Mouse (Mus musculus) splenic B cell, adult 2 months (primary cell): ENCODE data around the gene Ivns1abp.
"Not testable (repeated sequence)": the region's sequence is repeated elsewhere in the genome, so short reads cannot be mapped to it uniquely, and the experiment has no call there.

Experiments used
- DNase-seq: peaks from one replicate; pipeline ENCODE4 v3.0.0-alpha.2; 2011; ENCODE audit warnings: low read depth, low spot score
- H3K27me3 ChIP-seq: 2 replicates; pipeline ENCODE4 v1.6.1; 2012; ENCODE audit warnings: mild to moderate bottlenecking, low read length, moderate library complexity, mixed read lengths; ENCODE audit not compliant: control insufficient read depth, poor library complexity, insufficient read depth, severe bottlenecking
- H3K36me3 ChIP-seq: 2 replicates; pipeline ENCODE4 v1.6.1; 2012; ENCODE audit warnings: mild to moderate bottlenecking, low read length, moderate library complexity, mixed read lengths; ENCODE audit not compliant: control insufficient read depth, poor library complexity, insufficient read depth, severe bottlenecking

The Ivns1abp gene

DNA sequence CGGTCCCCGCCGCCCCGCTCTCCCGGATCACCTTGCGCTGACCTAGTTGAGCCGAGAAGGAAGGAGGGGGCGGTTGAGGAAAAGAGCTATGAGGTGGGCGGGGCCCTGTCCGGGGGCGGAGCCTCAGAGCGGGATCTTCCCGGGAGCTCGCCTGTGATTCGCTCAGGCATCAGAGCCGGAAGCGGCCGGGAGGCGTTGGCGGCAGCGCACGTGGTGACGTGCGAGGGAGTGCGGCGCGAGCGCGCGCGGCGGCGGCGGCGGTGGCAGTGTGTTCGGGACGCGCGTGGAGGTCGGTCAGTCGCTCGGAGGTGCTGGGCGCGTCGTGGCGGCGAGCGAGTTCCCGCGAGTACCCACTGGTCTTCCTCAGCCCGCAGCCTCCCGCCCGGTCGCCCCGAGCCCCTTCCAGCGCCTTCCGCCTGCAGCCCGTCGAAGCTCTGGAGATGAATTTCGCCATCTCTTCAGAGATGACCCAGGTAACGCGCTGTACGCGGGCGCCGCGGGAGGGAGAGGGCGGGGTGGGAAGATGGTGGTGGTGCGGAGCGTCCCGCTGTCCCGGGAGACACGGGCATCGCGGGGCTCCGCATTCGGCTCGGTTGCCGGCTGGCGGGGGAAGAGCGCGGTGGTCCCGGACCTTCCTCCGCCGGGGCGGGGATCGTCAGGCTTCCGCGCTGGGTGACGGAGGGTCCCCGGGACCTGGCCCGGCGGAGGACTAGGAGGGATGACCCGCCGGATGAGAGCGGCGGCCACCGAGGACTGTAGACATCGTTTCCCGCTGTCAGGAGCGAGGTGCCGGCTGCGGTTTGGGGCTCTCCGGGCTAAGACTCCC lies at the start of gene Ivns1abp:
TSS of gene Ivns1abp (plus strand) at position 195 of the 826 bp plus-strand sequence.
- DNase-seq = peak; percentile 99
- H3K27me3 ChIP-seq = no peaks in the 10 kb centered on the region
- H3K36me3 ChIP-seq = no peaks in the 10 kb centered on the region; the same call in 1 of the 2 replicates

DNA sequence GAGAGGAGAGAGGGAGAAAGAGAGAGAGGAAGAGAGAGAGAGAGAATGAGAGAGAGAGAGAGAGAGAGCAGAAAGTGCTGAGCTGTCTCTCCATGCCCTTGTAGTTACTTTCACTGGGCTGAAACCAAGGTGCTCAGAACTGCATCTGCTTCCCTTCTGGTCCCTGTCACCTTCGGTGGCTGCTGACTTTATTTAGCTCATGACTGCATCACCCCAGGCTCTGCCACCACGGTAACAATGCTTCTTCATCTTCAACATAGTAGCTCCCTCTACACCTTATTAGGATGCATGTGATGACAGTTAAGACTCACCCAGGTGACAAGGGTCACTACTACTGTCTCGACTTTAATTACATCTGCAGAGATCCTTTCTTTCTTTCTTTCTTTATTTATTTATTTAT lies 48.8 kb upstream of the Ivns1abp start:
- Histone ChIP-seq H3K27me3 (no peaks in the 10 kb centered on the region), H3K36me3 (no peaks in the 10 kb centered on the region)
- no peak for DNase-seq

GRCm38 (mm10) chr1:151296621-151297020 lies 47.7 kb upstream of the Ivns1abp start:
- no peaks in the 10 kb centered on the region for H3K27me3 ChIP-seq
- H3K36me3 ChIP-seq = no peaks in the 10 kb centered on the region
- DNase-seq = no peak

DNA sequence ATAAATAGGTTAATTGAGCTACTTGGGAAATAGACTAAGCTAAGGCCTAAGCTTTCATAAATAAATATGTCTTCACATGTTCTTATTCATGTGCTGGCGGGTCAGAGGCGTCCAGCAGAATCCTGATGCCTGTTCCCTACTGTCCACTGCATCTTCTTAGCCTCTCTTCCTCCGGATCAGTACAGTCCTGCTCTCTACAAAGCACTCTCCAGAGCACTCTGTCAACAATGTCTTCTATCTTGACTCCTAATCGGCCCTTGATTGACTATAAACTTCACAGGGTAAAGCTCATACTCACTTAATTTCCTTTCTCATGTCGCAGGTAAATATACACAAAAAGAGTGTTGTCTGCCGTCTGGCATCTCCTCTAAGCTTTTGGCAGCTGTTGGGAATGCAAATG lies 47.3 kb upstream of the Ivns1abp start:
- H3K36me3 ChIP-seq = no peaks in the 10 kb centered on the region
- no peaks in the 10 kb centered on the region for H3K27me3 ChIP-seq
- DNase-seq = no peak

DNA sequence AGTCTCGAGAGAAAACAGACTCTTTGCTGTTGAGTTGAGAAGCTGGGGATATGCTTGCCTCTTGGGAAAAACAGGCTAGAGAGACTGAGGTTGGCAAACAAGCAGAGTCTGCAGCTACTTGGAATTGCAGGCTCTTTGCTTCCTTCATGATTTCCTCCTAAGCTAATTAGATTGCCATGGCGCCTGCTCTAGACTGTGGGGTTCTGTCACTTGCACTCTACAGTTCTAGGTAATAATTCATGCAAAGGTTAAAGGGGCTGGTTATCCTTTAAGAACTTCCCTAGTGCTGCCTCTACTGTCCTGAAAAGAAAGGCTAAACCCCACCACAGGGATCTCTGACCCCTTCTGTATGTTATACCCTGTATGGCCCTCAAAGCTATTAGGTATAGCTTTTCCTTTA lies 46.7 kb upstream of the Ivns1abp start:
- H3K36me3 ChIP-seq = no peaks in the 10 kb centered on the region
- no peak for DNase-seq
- H3K27me3 ChIP-seq = no peaks in the 10 kb centered on the region

- Histone ChIP-seq H3K27me3 (no peaks in the 10 kb centered on the region), H3K36me3 (no peaks in the 10 kb centered on the region)
- no peak for DNase-seq
Observed at GRCm38 (mm10) chr1:151301456-151301855, 42.8 kb upstream of the Ivns1abp start.

- DNase-seq = no peak
- H3K36me3 ChIP-seq = no peaks in the 10 kb centered on the region
- no peaks in the 10 kb centered on the region for H3K27me3 ChIP-seq
Observed at GRCm38 (mm10) chr1:151301904-151302303, 42.4 kb upstream of the Ivns1abp start.

GRCm38 (mm10) chr1:151303265-151303664 lies 41.0 kb upstream of the Ivns1abp start:
- Histone ChIP-seq H3K27me3 (no peaks in the 10 kb centered on the region), H3K36me3 (no peaks in the 10 kb centered on the region)
- DNase-seq = no peak

- not testable (repeated sequence) for H3K36me3 ChIP-seq, DNase-seq, H3K27me3 ChIP-seq
Observed at GRCm38 (mm10) chr1:151305001-151305400, 39.3 kb upstream of the Ivns1abp start.

DNA sequence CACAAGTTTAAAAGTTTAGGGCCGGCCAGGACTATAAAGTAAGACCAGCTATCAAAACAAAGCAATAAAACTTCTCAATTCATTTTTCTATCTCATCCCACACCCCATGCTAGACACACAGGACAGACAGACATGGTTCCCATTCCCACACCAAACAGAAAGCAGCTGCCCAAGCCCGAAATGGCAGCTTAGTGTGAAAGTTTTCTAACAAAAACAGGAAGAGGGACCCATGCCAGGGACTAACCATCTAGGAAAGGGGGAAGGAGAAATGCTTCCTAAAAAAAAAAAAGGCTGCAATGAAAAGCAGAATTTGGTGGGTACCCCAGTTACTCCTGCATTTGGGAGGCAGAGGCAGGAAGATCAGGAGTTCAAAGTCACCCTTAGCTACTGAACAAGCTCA lies 37.2 kb upstream of the Ivns1abp start:
- Histone ChIP-seq H3K36me3 (no peaks in the 10 kb centered on the region), H3K27me3 (no peaks in the 10 kb centered on the region)
- DNase-seq = no peak

DNA sequence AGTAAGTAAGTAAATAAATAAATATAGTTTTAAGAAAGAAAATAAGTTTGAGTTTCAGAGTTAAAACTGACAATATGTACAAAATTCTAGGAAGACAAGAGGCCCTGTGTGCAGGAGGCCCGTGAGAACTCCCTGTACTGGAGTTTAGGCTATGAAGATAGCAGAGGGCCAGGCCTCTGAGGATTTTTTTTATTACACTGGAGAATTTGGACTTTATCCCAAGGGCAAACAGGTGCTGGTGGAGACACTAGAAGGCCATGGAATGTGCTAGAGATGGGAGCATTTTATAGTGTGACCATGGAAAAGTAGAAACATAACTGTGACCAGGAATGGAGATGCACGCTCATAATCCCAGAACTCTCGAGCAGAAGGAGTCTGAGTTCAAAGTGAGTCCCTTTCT lies 36.5 kb upstream of the Ivns1abp start:
- DNase-seq = no peak
- H3K36me3 ChIP-seq = no peaks in the 10 kb centered on the region
- no peaks in the 10 kb centered on the region for H3K27me3 ChIP-seq

- DNase-seq = no peak
- Histone ChIP-seq H3K36me3 (no peaks in the 10 kb centered on the region), H3K27me3 (no peaks in the 10 kb centered on the region)
Observed at GRCm38 (mm10) chr1:151308508-151308907, 35.8 kb upstream of the Ivns1abp start.

- Histone ChIP-seq H3K36me3 (no peaks in the 10 kb centered on the region), H3K27me3 (no peaks in the 10 kb centered on the region)
- no peak for DNase-seq
Observed at GRCm38 (mm10) chr1:151310511-151310910, 33.8 kb upstream of the Ivns1abp start.

- DNase-seq = no peak
- Histone ChIP-seq H3K27me3 (no peaks in the 10 kb centered on the region), H3K36me3 (no peaks in the 10 kb centered on the region)
Observed at GRCm38 (mm10) chr1:151311379-151311778, 32.9 kb upstream of the Ivns1abp start.

GRCm38 (mm10) chr1:151319267-151319666 lies 25.0 kb upstream of the Ivns1abp start:
- no peak for DNase-seq
- Histone ChIP-seq H3K27me3 (no peaks in the 10 kb centered on the region), H3K36me3 (no peaks in the 10 kb centered on the region)

DNA sequence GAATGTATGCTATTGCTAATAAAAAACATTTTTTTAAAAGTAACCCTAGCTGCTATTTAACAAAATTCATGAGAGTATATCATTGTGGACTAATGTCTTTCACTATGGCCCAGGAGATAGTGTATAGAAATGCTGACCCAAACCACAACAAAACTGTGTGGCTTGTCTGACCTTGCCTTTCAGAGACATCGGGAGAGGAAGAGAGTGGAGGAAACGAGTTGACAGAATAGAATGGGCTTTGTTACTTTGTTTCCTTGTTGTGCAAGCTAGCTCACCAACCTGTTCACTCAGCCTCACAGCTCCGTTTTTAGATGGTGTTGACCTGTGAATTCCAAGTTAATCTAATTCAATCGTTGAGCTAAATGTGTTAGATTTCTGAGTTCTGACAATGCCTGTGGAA lies 23.9 kb upstream of the Ivns1abp start:
- no peak for DNase-seq
- Histone ChIP-seq H3K27me3 (no peaks in the 10 kb centered on the region), H3K36me3 (no peaks in the 10 kb centered on the region)
